Mouse (Mus musculus) erythroblast, adult 5-6 weeks (primary cell): Measurements from ENCODE around the gene Rab3gap2. TPM values are rescaled to one million over a fixed set of nuclear protein-coding genes. Genes with fewer than 3 reads are reported as not detected.

Experiments
- ATAC-seq: replicated peaks from 2 replicates; pipeline ENCODE4 v1.8.0; 2016; ENCODE audit warnings: moderate number of reproducible peaks, mild to moderate bottlenecking, moderate TSS enrichment, inconsistent platforms; ENCODE audit not compliant: poor library complexity, low FRiP score, severe bottlenecking
- total RNA-seq, 2 experiments: library from RNA; stranded (forward) in 1 of 2; stranded (reverse) in 1 of 2; fragments of 150-400 nt in 1 of 2; fragments of 200-764, 138-1000 nt in 1 of 2; gene quantifications; 2 replicates each; pipeline versions ENCODE4 v1.2.3 to v1.2.4; 2015 to 2017; ENCODE audit warnings: low replicate concordance in 2 of 2

Gene Rab3gap2
- 12.7 and 21.3 TPM in 2 replicates for total RNA-seq (2015; ENCODE audit: low replicate concordance)
- 14.4 and 14.7 TPM in 2 replicates for total RNA-seq (2017; ENCODE audit: low replicate concordance)

GRCm38 (mm10) chr1:185203909-185204661 is at the start of gene Rab3gap2:
Gene Rab3gap2, plus strand, starts transcription at chr1:185204117.
- ATAC-seq: peak; percentile 89

GRCm38 (mm10) chr1:185173641-185174040 is 30.3 kb upstream of the Rab3gap2 start:
- no peak for ATAC-seq

DNA sequence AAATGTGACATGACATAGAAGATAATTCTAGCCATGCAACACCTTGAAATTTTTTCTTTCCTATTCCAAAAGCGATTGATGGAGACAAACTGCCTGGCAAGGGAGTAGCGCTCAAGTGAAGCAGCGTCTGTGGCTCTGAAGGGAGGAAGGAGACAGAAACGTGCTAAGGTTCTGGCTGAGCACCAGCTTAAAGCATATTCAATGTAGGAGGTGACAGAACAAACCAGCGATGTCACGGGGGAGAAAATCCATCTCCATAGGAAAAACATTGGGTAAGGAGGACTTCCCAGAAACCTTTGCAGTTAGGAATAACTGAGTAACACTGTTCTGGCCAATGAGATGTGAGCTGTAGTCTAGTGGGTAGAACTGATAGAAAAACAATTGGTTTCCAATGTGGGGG is 26.1 kb upstream of the Rab3gap2 start:
- no peak for ATAC-seq

GRCm38 (mm10) chr1:185183591-185184330 is 20.2 kb upstream of the Rab3gap2 start:
- no peak for ATAC-seq

- no peak for ATAC-seq
These were observed 18.4 kb upstream of the Rab3gap2 start for GRCm38 (mm10) chr1:185185556-185185955.

- no peak for ATAC-seq
These were observed 16.7 kb upstream of the Rab3gap2 start for GRCm38 (mm10) chr1:185187135-185187785.

DNA sequence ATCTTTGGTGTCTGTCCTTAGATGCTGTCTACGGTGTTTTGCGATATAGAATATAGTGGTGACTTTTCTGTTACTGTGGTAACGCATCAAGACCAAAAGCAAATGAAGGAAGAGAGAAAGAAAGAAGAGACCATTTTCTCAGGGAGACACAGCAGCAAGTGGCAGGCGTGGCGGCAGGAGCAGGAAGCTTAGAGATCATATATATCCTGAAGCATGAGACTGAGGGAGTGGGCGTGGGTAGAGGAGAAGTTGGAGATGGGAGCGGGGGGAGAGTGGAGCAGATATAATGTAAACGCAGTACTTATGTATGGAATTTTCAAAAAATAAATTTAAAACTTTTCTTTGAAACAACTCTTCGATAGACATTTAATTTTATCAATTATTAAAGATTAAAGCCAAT is 14.0 kb upstream of the Rab3gap2 start:
- no peak for ATAC-seq

GRCm38 (mm10) chr1:185192087-185192486 is 11.8 kb upstream of the Rab3gap2 start:
- ATAC-seq: no peak

- ATAC-seq: peak; percentile 67
These were observed 10.4 kb upstream of the Rab3gap2 start for GRCm38 (mm10) chr1:185193509-185193908.

DNA sequence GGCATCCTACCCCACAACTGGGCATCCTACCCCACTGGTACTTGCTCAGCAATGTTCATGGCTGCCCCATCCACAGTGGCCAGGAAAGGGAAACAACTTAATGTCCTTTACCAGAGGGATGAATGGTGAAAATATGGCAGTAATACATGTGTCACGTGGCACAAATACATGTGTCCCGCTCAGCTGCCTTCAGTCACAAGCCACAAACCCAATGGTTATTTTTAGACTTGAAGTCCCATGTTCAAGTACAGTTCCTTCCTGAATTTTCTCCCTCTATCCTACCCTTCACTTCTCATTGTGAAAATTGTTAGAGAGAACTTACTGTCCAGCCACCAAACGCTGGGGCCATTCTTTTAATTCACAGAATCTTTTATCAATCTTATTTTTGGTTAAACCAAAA is 7.6 kb upstream of the Rab3gap2 start:
- ATAC-seq: no peak

GRCm38 (mm10) chr1:185200571-185201395 is 3.1 kb upstream of the Rab3gap2 start:
- ATAC-seq: no peak

DNA sequence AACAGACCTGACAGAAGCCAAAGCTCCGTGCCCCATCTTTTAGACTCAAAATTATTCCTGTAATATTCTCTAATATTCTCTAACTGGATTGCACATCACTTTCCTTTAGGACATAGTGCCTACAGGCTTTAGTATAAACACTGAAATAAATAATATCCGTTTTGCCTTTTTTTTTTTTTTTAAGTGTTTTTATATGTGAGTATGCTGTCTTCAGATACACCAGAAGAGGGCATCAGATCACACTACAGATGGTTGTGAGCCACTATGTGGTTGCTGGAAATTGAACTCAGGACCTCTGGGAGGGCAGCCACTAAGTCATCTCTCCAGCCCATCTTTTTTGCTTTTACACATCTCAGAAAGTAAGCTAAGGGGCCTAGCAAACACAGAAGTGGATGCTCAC is 1.9 kb upstream of the Rab3gap2 start:
- ATAC-seq: no peak

- peak; percentile 3 for ATAC-seq
These were observed 565 bp upstream of the Rab3gap2 start for GRCm38 (mm10) chr1:185203196-185203908.

DNA sequence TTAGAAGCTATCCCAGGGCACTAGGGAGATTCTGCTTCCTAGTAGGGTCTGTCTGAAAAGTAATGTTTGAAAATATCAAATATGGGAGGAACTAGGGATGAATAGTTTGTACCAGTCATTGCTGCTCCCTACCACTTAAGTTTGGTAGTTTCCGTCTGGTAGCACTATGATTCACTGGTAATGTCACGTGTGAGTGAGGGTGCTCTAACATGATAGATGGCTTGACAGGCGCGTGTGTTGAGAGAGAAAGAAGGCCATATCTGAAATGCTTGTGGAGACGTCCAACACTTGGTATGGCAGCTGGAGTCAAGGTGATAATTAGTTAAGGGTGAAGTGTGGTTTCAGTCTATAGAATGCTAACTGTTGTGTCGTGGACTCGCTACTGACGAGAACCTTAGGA is 1.2 kb downstream of the Rab3gap2 start:
- ATAC-seq: peak; percentile 64

DNA sequence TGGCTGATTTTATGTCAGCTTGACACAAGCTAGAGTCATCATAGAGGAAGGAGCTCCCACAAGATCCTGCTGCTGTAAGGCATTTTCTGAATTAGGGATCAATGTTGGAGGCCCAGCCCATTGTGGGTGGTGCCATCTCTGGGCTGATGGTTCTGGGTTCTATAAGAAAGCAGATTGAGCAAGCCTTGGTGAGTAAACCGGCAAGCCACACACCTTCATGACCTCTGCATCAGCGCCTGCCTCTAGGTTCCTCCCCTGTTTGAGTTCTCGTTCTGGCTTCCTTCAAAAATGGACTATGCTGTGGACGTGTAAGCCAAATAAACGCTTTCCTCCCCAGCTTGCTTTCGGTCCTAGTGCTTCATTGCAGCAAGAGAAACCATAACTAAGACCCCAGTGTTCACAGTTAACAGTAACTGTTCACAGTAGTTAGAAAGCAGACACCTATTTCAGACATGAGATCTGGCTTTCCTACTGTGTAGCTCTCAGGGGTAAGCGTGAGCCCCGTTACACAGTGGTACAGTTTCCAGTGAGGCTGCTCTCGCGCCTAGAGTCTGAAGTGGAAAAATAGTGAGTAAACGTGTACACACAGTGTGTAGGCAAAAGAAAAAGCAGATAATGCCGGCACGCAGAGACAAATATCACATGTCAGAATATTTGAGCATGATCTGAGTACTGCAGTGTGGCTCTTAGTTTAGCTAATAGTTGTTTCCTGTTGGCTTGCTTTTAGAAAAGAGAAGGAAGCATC is 4.1 kb downstream of the Rab3gap2 start:
- ATAC-seq: no peak

DNA sequence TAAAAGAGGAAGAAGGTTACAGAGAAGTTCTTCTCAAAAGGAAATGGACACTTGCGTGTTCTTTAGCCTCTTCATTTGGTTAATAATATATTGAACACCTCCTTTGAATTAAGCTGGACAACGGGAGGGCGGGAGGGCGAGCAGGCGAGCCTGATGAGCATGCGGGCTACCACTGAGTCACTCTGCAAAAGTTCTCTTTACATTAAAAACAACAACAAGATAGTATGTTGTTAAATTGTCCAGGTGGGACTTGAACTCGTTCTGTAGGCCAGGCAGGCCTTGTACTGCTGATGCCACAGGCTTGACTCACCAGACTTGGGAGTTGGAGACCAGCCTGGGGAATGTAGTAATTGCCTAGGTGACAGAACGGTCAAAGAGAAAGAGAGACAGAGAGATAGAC is 4.8 kb downstream of the Rab3gap2 start:
- ATAC-seq: no peak

- ATAC-seq: no peak
These were observed 5.8 kb downstream of the Rab3gap2 start for GRCm38 (mm10) chr1:185209641-185210176.

DNA sequence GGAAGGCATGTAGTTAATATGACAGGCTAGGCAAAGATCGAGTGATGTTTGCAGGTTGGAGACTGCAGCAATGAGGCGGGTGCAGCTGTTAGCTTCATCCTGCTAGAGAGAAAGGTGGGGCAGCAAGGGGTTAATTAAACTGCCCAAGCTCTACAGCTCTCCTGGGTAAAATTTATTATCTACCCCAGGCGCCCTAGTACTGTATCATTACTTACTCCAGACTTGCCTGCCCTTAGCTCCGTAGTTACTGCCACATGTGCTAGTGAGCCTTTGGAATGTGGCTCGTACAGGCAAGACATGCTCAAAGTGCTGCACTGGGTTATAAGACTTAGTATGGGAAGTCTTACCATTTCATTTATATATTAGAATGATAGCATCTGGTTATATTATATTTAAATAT is 12.4 kb downstream of the Rab3gap2 start:
- no peak for ATAC-seq
